Mouse (Mus musculus) forebrain, embryonic 10.5 days (tissue): ENCODE measurements around the gene Gse1. TPM values are rescaled to one million over a fixed set of nuclear protein-coding genes. Genes with fewer than 3 reads are reported as not detected.

Experiments used
- DNase-seq: peaks from one replicate; pipeline ENCODE4 v3.0.0-alpha.2; 2017; ENCODE audit warnings: low spot score; ENCODE audit errors: extremely low spot score
- H3K27ac ChIP-seq: fragments of 300-500 bp; sonication (generic); 2 replicates; pipeline ENCODE4 v1.5.1; 2016; ENCODE audit warnings: mild to moderate bottlenecking
- H3K27me3 ChIP-seq: fragments of 300-500 bp; sonication (generic); 2 replicates; pipeline ENCODE4 v1.6.1; 2016; ENCODE audit warnings: mild to moderate bottlenecking; ENCODE audit not compliant: poor library complexity, severe bottlenecking
- H3K36me3 ChIP-seq: fragments of 300-500 bp; sonication (generic); replicated peaks from 2 replicates; pipeline ENCODE4 v1.6.1; 2016; ENCODE audit warnings: mild to moderate bottlenecking, moderate library complexity
- H3K4me1 ChIP-seq: fragments of 300-500 bp; sonication (generic); 2 replicates; pipeline ENCODE4 v1.6.1; 2016
- H3K4me3 ChIP-seq: fragments of 300-500 bp; sonication (generic); 2 replicates; pipeline ENCODE4 v1.5.1; 2016; ENCODE audit warnings: mild to moderate bottlenecking, moderate library complexity
- H3K9me3 ChIP-seq: fragments of 300-500 bp; sonication (generic); 2 replicates; pipeline ENCODE4 v1.6.1; 2016; ENCODE audit warnings: mild to moderate bottlenecking, moderate library complexity
- WGBS: fragments of 180-500 bp; shearing (Covaris S2); methylation state at CpG from one replicate; pipeline ENCODE4 v1.1.7; 2016; 5-methylcytosine and 5-hydroxymethylcytosine counted together
- polyA plus RNA-seq: library from polyadenylated mRNA; unstranded; fragments of >200 nt; fragmentation: Nextera tagmentation; extraction: Ambion mirVana; gene quantifications from 2 replicates; pipeline ENCODE4 v1.2.1, GENCODE M21; 2016

The Gse1 gene
- polyA plus RNA-seq, 1 experiment from 2014 or later: 12.0 TPM

DNA sequence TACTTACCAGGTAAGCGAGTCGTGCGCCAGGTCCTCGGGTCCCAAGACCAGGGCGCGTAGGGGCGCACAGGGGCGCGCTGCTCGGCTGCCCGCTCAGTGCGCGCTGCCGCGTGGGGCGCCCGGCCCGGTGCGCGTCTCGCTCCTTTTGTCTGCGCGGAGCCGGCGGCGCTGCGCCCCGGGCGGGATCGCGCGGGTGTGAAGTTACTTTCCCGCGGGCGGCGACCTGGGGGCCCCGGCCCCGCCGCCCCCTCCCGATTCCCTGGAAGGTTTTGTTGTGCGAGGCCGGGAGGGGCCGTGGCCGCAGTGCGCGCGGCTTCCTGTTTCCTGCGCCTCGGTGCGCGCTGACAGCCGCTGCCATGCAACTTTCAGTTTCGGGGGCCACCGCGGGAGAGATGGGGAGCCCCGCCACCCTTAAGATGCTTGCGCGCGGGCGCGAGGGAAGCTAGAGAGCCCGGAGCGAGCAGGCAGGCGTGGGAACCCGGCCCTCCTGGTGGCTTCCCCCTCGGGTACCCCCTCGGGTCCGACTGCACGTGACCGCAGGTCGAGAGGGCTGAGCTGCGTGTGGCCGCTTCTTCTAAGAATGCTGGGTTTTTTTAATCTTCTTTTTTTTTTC lies 261.0 kb downstream of the Gse1 start:
- peak overlapping the region; percentile 89 for H3K4me3 ChIP-seq
- H3K27ac ChIP-seq: peak overlapping the region; percentile 98
- peaks cover 99% of the 10 kb centered on the region for H3K4me1 ChIP-seq
- H3K36me3 ChIP-seq: no peaks in the 10 kb centered on the region
- no peak for DNase-seq
- WGBS: under 1% methylated on average over 73 of the region's 73 CpGs
- H3K27me3 ChIP-seq: peaks cover 69% of the 10 kb centered on the region
- no peaks in the 10 kb centered on the region for H3K9me3 ChIP-seq

DNA sequence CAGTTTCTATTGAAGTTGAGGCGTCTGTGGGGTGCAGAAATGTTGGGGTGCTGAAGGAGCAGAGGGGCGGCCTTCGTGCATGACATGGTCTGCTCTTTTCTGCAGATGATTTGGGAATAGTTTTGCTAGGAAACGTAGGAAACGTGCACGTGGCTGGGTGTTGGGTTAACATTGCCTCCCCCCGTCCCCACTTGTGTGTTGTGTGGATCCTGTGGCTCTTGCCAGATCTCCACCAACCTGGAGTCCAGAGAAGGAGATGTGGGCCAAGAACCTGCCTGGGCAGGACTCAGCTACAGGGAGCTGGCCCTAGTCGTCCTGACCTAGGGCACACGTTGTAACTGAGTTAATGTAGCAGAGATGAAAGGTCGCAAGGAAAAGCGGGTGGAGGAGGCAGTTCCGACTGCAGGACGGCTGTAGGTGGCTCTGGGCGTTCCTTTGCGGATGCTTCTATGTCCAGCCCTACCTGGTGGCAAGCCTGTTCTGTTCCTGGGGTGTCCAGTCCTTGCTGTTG lies 261.6 kb downstream of the Gse1 start:
- no peaks in the 10 kb centered on the region for H3K36me3 ChIP-seq
- WGBS: 2% methylated on average over 15 of the region's 15 CpGs
- peaks cover 64% of the 10 kb centered on the region for H3K27me3 ChIP-seq
- peak overlapping the region; percentile 98 for H3K27ac ChIP-seq
- peak overlapping the region; percentile 89 for H3K4me3 ChIP-seq
- peaks cover 99% of the 10 kb centered on the region for H3K4me1 ChIP-seq
- H3K9me3 ChIP-seq: no peaks in the 10 kb centered on the region
- DNase-seq: no peak

GRCm38 (mm10) chr8:120490354-120491141 lies 262.3 kb downstream of the Gse1 start:
- Histone ChIP-seq H3K9me3 (no peaks in the 10 kb centered on the region), H3K4me1 (peaks cover 99% of the 10 kb centered on the region)

DNA sequence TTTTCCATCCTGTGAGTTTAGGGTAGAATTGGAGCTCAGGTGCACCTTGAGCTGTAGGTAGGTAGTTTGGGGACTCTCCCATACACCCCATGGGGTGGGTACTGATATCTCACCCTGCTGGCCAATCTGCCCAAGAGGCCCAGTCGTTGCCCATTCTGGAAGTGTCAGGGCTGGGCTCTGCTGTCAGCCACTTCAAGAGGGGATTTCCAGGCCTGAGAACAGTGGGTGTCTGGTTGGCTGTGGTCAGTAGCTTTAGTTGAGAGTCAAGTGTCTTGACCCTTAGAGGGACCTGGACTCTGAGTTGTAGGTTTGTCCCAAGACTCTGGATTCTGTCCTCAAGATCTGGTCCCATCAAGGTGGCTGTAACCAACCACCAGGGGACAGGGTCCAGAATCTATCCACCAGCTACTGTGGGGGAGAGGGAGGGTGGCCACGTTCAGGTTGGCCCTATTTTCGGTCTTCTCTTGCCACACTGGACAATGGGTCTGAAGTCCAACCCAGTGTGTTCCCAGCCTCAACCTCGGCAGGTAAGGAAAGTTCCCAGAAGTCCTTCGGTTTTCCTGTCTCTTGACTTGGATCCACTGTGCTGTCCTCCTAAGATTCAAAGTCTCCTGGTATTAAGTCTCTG lies 263.0 kb downstream of the Gse1 start:
- 73% methylated on average over 5 of the region's 5 CpGs for WGBS
- 0 out of 2 replicates have a peak, but pooled peaks cover 2% of the 10 kb centered on the region for H3K36me3 ChIP-seq
- H3K27me3 ChIP-seq: peaks cover 51% of the 10 kb centered on the region
- no peaks in the 10 kb centered on the region for H3K9me3 ChIP-seq
- peak overlapping the region; percentile 89 for H3K4me3 ChIP-seq
- no peak for DNase-seq
- 0 out of 2 replicates have a peak overlapping the region, but pooled peaks have one; percentile 4 for H3K27ac ChIP-seq
- H3K4me1 ChIP-seq: peaks cover 98% of the 10 kb centered on the region

More at GRCm38 (mm10) chr8:120490354-120491141, 262.3 kb downstream of the Gse1 start:
- DNase-seq: no peak
- peak overlapping the region; percentile 98 for H3K27ac ChIP-seq
- H3K4me3 ChIP-seq: peak overlapping the region; percentile 89
- no peaks in the 10 kb centered on the region for H3K36me3 ChIP-seq
- peaks cover 56% of the 10 kb centered on the region for H3K27me3 ChIP-seq
- WGBS: 14% methylated on average over 12 of the region's 12 CpGs

GRCm38 (mm10) chr8:120492193-120492880 lies 264.1 kb downstream of the Gse1 start:
- Histone ChIP-seq H3K4me1 (peaks cover 98% of the 10 kb centered on the region), H3K36me3 (0 out of 2 replicates have a peak, but pooled peaks cover 2% of the 10 kb centered on the region), H3K4me3 (peak overlapping the region; percentile 23; the same call in 1 of the 2 replicates), H3K27ac (peak overlapping the region; percentile 21; the same call in 1 of the 2 replicates), H3K27me3 (peaks cover 54% of the 10 kb centered on the region), H3K9me3 (no peaks in the 10 kb centered on the region)
- no peak for DNase-seq
- 63% methylated on average over 14 of the region's 14 CpGs for WGBS

- Histone ChIP-seq H3K4me1 (peaks cover 98% of the 10 kb centered on the region), H3K27ac (peak overlapping the region; percentile 56), H3K27me3 (peaks cover 54% of the 10 kb centered on the region)
Measured at GRCm38 (mm10) chr8:120492881-120493220, 264.6 kb downstream of the Gse1 start.

DNA sequence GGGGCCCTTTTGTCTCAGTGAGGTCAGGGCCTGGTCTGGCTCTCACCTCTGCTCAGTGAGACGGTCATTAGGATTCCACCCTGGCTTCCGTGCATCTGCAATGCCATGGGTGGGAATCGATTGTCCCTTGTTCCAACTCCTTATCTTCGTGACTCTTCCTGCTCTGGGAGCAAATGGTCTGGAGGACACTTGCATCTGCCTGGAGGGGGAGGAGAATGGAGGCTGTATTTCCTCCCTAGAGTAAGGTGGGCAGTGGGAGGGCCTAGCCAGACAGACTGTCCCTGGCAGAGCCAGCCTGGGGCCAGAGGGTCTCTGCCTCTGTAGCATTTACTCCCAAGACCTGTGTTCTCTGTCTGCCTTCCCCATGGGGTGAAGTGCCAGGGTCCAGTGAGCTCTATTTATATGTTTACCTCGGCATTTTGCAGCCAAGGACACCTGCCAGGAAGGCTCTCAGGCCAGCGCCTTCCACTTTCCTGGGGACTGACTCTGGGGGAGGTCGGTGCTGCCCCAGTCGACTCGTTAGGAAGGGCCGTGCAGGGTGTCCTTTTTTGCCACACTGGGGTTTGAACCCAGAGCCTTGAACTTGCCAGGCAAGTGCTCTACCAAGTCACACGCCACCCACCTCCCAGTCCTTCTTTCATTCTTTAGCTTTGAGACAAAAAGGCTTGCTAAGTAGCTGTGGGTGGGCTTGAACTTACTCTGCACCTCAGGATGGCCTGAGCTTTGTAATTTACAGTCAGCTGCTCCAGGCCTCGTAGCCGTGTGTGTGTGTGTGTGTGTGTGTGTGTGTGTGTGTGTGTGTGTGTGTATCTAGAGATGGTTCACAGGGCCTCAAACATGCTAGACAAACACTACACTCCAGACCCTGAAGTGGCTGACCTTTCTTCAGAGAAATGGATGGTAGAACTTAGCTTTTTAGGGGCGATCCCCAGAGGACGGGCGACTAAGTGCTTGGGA lies 265.5 kb downstream of the Gse1 start:
- H3K9me3 ChIP-seq: no peaks in the 10 kb centered on the region
- no peak for DNase-seq
- peaks cover 98% of the 10 kb centered on the region for H3K4me1 ChIP-seq
- peaks cover 54% of the 10 kb centered on the region for H3K27me3 ChIP-seq
- 0 out of 2 replicates have a peak, but pooled peaks cover 2% of the 10 kb centered on the region for H3K36me3 ChIP-seq
- WGBS: 68% methylated on average over 16 of the region's 16 CpGs
- peak overlapping the region; percentile 23; the same call in 1 of the 2 replicates for H3K4me3 ChIP-seq
- peak overlapping the region; percentile 56 for H3K27ac ChIP-seq

More at GRCm38 (mm10) chr8:120492881-120493220, 264.6 kb downstream of the Gse1 start:
- Histone ChIP-seq H3K36me3 (0 out of 2 replicates have a peak, but pooled peaks cover 2% of the 10 kb centered on the region), H3K4me3 (peak overlapping the region; percentile 23), H3K9me3 (no peaks in the 10 kb centered on the region)
- DNase-seq: no peak
- 50% methylated on average over 4 of the region's 4 CpGs for WGBS

GRCm38 (mm10) chr8:120494903-120495302 lies 266.6 kb downstream of the Gse1 start:
- peak overlapping the region; percentile 71 for H3K27ac ChIP-seq
- H3K4me3 ChIP-seq: 0 out of 2 replicates have a peak overlapping the region, but pooled peaks have one; percentile 6
- H3K9me3 ChIP-seq: no peaks in the 10 kb centered on the region
- 75% methylated on average over 15 of the region's 15 CpGs for WGBS
- peaks cover 98% of the 10 kb centered on the region for H3K4me1 ChIP-seq
- peaks cover 48% of the 10 kb centered on the region for H3K27me3 ChIP-seq
- no peak for DNase-seq
- H3K36me3 ChIP-seq: 0 out of 2 replicates have a peak, but pooled peaks cover 2% of the 10 kb centered on the region

GRCm38 (mm10) chr8:120495461-120495860 lies 267.2 kb downstream of the Gse1 start:
- no peak overlapping the region for H3K4me3 ChIP-seq
- H3K27ac ChIP-seq: no peak overlapping the region
- H3K27me3 ChIP-seq: peaks cover 46% of the 10 kb centered on the region
- WGBS: 80% methylated on average over 5 of the region's 5 CpGs
- no peaks in the 10 kb centered on the region for H3K9me3 ChIP-seq
- H3K36me3 ChIP-seq: 0 out of 2 replicates have a peak, but pooled peaks cover 2% of the 10 kb centered on the region
- DNase-seq: no peak
- peaks cover 98% of the 10 kb centered on the region for H3K4me1 ChIP-seq

- DNase-seq: no peak
- 97% methylated on average over 15 of the region's 15 CpGs for WGBS
- peak overlapping the region; percentile 39; the same call in 1 of the 2 replicates for H3K4me3 ChIP-seq
- no peaks in the 10 kb centered on the region for H3K9me3 ChIP-seq
- peak overlapping the region; percentile 84 for H3K27ac ChIP-seq
- H3K27me3 ChIP-seq: peaks cover 46% of the 10 kb centered on the region
- H3K36me3 ChIP-seq: 0 out of 2 replicates have a peak, but pooled peaks cover 2% of the 10 kb centered on the region
- H3K4me1 ChIP-seq: peaks cover 98% of the 10 kb centered on the region
Measured at GRCm38 (mm10) chr8:120496478-120496877, 268.2 kb downstream of the Gse1 start.

GRCm38 (mm10) chr8:120497503-120497946 lies 269.3 kb downstream of the Gse1 start:
- Histone ChIP-seq H3K4me1 (peaks cover 98% of the 10 kb centered on the region), H3K9me3 (no peaks in the 10 kb centered on the region), H3K27me3 (peaks cover 46% of the 10 kb centered on the region), H3K4me3 (peak overlapping the region; percentile 39), H3K36me3 (0 out of 2 replicates have a peak, but pooled peaks cover 2% of the 10 kb centered on the region), H3K27ac (peak overlapping the region; percentile 84)
- peak; percentile 71 for DNase-seq
- WGBS: 11% methylated on average over 11 of the region's 11 CpGs
